Mouse (Mus musculus): Measurements from ENCODE around the gene Hist1h4n.
A peak's percentile ranks its signal among the peaks of the same experiment; 100 is the strongest.
"Not testable (repeated sequence)": the region's sequence is repeated elsewhere in the genome, so short reads cannot be mapped to it uniquely, and the experiment has no call there.

Gene Hist1h4n

GRCm38 (mm10) chr13:21831418-21832394 is at the start of gene Hist1h4n:
Gene Hist1h4n, minus strand, starts transcription at chr13:21832196.
- not testable (repeated sequence) for DNase-seq (ENCODE audit: extremely low read depth, insufficient read length, low spot score)

DNA sequence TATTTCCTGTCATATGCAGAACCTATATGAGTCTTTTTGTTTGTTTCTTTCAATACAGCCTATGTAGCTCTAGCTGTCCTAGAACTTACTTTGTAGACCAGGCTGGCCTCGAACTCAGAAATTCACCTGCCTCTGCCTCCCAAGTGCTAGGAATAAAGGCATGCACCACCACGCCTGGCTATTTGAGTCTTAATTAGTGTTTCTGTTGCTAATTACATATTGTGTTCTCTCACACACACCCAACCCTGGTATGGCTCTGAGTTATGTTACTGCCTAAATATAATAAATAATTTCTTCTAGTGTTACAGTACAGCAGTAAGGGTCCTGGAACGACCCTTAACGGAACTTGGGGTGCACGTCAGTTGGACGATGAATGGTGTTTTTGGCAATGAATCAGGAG is 48.7 kb upstream of the Hist1h4n start:
- no peak for DNase-seq (ENCODE audit: extremely low read depth, insufficient read length, low spot score)

- DNase-seq (ENCODE audit: extremely low read depth, insufficient read length, low spot score) = not testable (repeated sequence)
Measured at GRCm38 (mm10) chr13:21865503-21865902, 33.5 kb upstream of the Hist1h4n start.

- DNase-seq (ENCODE audit: extremely low read depth, insufficient read length, low spot score) = no peak
Measured at GRCm38 (mm10) chr13:21861608-21862007, 29.6 kb upstream of the Hist1h4n start.

- peak; percentile 49 for DNase-seq (ENCODE audit: extremely low read depth, insufficient read length, low spot score)
Measured at GRCm38 (mm10) chr13:21855698-21856162, 23.7 kb upstream of the Hist1h4n start.

GRCm38 (mm10) chr13:21855146-21855545 is 23.1 kb upstream of the Hist1h4n start:
- DNase-seq (ENCODE audit: extremely low read depth, insufficient read length, low spot score) = peak; percentile 84

DNA sequence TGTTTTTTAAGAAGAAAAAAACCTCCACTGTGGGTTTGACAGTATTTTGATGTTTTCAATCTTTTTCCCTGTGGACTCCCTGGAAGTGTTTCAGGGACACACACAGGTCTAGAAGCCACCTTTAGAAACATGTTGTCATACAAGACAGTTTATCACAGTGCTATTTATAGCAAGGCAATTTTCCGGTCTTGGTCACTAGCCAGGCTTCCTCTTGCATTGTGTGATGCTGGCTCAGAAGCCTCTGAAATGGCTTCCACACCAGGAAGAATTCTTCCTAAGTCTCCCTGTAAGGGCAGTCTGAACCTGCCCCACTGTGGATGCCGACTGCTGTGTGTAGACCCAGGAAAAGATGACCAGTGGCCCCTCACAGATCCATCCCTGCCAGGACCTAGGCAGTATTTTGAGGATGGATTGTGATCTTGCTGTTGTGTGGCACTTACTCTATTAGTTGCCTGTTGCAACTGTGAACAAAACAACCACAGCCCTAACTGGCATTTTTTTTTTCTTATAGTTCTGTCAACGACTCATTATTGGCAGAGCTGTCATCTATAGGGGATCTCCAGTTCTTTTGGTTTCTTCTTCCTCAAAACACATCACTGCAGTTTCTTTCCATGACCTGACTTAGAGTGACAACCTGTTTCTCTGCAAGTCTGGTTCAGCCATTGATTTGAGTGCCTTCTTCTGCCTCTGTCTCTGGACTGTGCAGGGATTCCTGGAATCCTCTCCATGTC is 20.4 kb upstream of the Hist1h4n start:
- no peak for DNase-seq (ENCODE audit: extremely low read depth, insufficient read length, low spot score)

DNA sequence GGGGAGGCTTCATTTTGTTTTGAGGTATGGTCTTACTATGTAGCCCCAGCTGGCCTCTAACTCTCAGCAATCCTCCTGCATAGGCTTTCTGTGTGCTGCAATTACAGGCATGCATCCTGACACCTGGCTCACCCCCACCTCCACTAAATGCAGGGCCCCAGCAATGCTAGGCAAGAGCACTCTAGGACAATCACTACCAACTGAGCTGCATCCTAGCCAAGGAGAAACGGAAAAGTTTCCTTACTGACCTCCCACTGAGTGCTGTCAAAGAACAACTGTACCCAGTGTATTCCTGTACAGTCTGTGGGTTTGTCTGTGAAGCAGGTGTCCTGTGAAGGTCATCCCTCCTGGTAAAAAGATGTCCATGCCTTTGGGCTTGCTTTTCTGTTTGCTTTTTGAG is 18.7 kb upstream of the Hist1h4n start:
- not testable (repeated sequence) for DNase-seq (ENCODE audit: extremely low read depth, insufficient read length, low spot score)

DNA sequence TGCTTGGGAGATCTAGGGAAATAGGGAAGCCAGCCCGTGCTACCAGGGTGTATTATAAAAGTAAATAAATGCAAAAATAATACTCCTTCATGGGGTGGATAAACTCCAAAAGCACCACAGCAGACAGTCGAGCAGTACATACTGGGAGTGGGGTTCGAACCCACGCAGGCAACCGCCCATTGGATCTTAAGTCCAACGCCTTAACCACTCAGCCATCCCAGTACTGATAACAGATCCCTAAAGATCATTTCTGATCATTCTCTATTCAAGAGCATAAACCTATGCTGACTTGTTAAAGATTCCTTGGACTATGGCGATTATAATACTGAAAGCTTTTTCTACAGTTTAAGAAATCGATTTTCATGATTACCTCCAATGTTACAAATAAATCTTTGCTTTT is 15.9 kb upstream of the Hist1h4n start:
- DNase-seq (ENCODE audit: extremely low read depth, insufficient read length, low spot score) = peak; percentile 45

- DNase-seq (ENCODE audit: extremely low read depth, insufficient read length, low spot score) = not testable (repeated sequence)
Measured at GRCm38 (mm10) chr13:21846356-21846755, 14.4 kb upstream of the Hist1h4n start.

- DNase-seq (ENCODE audit: extremely low read depth, insufficient read length, low spot score) = not testable (repeated sequence)
Measured at GRCm38 (mm10) chr13:21840508-21840907, 8.5 kb upstream of the Hist1h4n start.

DNA sequence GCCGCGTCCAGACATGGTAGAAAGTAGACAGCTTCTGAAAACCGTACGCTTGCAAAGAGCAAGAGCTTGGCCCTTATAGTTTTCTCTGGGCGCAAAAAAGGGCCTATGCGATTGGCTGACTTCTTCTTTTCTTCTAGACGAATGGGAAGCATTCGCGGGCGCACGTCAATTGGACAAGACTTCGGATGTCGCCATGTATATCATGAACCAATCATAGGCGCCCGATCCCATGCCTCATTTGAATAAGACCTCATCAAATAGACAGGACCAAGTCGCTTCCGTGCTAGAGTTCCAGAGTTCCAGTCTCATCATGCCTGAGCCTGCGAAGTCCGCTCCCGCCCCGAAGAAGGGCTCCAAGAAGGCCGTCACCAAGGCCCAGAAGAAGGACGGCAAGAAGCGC is 1.5 kb upstream of the Hist1h4n start, which contains the start of the genes Hist1h2ap and Hist1h2br:
TSS of gene Hist1h2ap (minus strand) at position 47 of the 400 bp plus-strand sequence.
TSS of gene Hist1h2br (plus strand) at position 283 of the 400 bp plus-strand sequence.
- DNase-seq (ENCODE audit: extremely low read depth, insufficient read length, low spot score) = not testable (repeated sequence)

- peak; percentile 31 for DNase-seq (ENCODE audit: extremely low read depth, insufficient read length, low spot score)
Measured at GRCm38 (mm10) chr13:21830344-21830743, 1.7 kb downstream of the Hist1h4n start.

GRCm38 (mm10) chr13:21828511-21828910 is 3.5 kb downstream of the Hist1h4n start:
- DNase-seq (ENCODE audit: extremely low read depth, insufficient read length, low spot score) = no peak

DNA sequence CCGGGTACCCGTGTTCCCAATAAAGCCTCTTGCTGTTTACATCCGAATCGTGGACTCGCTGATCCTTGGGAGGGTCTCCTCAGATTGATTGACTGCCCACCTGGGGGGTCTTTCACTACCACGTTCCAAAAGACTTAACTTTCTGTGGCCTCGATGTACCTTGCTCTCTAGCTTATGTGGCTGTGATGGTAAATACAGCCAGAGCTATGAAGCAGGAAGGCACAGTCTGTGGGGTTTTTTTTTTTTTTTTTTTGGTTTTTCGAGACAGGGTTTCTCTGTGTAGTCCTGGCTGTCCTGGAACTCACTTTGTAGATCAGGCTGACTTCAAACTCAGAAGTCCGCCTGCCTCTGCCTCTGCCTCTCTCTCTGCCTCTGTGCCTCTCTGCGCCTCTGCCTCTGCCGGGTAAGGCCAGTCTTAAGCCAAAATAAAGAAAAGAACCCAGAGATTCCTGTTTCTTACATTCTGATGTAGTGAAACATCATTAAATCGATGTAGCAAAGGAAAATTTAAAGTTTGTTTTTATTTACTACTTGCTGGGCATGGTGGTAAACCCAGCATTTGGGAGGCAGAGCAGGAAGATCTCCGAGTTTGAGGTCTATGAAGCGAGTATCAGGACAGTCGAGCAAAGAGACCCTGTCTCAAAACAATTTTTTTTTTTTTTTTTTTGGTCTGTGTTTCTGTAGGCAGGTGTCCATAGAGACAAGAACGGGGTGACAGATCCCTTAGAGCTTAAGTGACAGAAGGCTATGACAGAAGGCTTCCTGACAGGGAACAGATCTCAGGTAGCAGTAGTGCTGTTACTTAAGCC is 11.7 kb downstream of the Hist1h4n start:
- DNase-seq (ENCODE audit: extremely low read depth, insufficient read length, low spot score) = not testable (repeated sequence)

GRCm38 (mm10) chr13:21812092-21812491 is 19.9 kb downstream of the Hist1h4n start:
- DNase-seq (ENCODE audit: extremely low read depth, insufficient read length, low spot score) = not testable (repeated sequence)

DNA sequence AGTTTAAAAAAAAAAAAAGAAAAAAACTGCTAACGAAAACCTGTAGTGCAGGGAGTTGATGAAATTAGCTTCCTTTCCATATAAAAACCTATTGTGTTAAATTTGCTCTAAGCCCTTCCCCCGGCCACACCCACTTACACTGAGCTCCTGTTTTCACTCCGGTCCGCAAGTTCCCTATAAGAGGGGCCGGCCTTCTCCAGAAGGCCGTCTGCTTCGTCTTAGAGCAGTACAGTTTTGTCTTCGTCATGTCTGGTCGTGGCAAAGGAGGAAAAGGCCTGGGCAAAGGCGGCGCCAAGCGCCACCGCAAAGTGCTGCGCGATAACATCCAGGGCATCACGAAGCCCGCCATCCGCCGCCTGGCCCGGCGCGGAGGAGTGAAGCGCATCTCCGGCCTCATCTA is 20.5 kb downstream of the Hist1h4n start, which contains the start of gene Hist1h4m:
TSS of gene Hist1h4m (plus strand) at position 208 of the 400 bp plus-strand sequence.
- DNase-seq (ENCODE audit: extremely low read depth, insufficient read length, low spot score) = not testable (repeated sequence)

GRCm38 (mm10) chr13:21811074-21811473 is 20.9 kb downstream of the Hist1h4n start:
- not testable (repeated sequence) for DNase-seq (ENCODE audit: extremely low read depth, insufficient read length, low spot score)

GRCm38 (mm10) chr13:21810073-21810472 is 21.9 kb downstream of the Hist1h4n start, which contains the start of the genes Hist1h2bq and Hist1h2ao:
Gene Hist1h2bq, minus strand, starts transcription at chr13:21810197.
Gene Hist1h2ao, plus strand, starts transcription at chr13:21810465.
- not testable (repeated sequence) for DNase-seq (ENCODE audit: extremely low read depth, insufficient read length, low spot score)

DNA sequence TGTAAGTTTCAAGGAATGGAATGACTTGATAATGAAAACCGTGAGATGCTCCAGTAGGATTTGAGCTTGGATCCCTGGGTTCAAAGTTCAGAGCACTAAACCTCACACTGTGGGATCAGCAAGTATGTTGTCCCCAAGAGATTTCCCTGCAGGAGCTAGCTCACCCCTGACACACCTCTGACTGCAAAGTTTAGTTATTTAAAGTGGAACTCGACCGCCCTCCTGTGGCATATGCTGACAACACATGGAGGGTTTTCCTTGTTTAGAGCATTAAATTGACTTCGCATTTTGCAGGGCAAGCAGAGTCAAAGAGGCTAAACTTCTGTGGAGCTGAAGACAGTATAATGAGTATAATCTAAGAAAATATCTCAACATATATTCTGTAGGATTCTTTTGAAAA is 28.9 kb downstream of the Hist1h4n start:
- DNase-seq (ENCODE audit: extremely low read depth, insufficient read length, low spot score) = not testable (repeated sequence)

All from 3134 (cell line).